Mouse (Mus musculus) liver, embryonic 16.5 days (tissue): ENCODE measurements around the gene Capg. TPM values are rescaled to one million over a fixed set of nuclear protein-coding genes. Genes with fewer than 3 reads are reported as not detected.
"Not testable (repeated sequence)": the region's sequence is repeated elsewhere in the genome, so short reads cannot be mapped to it uniquely, and the experiment has no call there.

Experiments used
- ATAC-seq: fragments of 200-750 bp; cut with Nextera tagmentation; 2 replicates; pipeline ENCODE4 v1.8.0; 2017; ENCODE audit warnings: low read depth, mild to moderate bottlenecking, moderate number of reproducible peaks, moderate library complexity
- H3K27ac ChIP-seq: fragments of 300-500 bp; sonication (generic); 2 replicates; pipeline ENCODE4 v1.5.1; 2014; ENCODE audit warnings: mild to moderate bottlenecking, low read length
- H3K27me3 ChIP-seq: fragments of 300-500 bp; sonication (generic); 2 replicates; pipeline ENCODE4 v1.6.1; 2014; ENCODE audit warnings: low read depth, low read length, mixed read lengths; ENCODE audit not compliant: control insufficient read depth, insufficient read depth
- H3K36me3 ChIP-seq: fragments of 300-500 bp; sonication (generic); 2 replicates; pipeline ENCODE4 v1.6.1; 2014; ENCODE audit warnings: mild to moderate bottlenecking; ENCODE audit not compliant: control insufficient read depth, insufficient read depth
- H3K4me1 ChIP-seq: fragments of 300-500 bp; sonication (generic); 2 replicates; pipeline ENCODE4 v1.6.1; 2014; ENCODE audit warnings: low read depth, low read length, mixed read lengths; ENCODE audit not compliant: control insufficient read depth
- H3K4me2 ChIP-seq: fragments of 300-500 bp; sonication (generic); 2 replicates; pipeline ENCODE4 v1.6.1; 2014; ENCODE audit warnings: low read depth, low read length, mixed read lengths
- H3K4me3 ChIP-seq: fragments of 300-500 bp; sonication (generic); 2 replicates; pipeline ENCODE4 v1.5.1; 2014; ENCODE audit warnings: low read depth, mild to moderate bottlenecking, low read length
- H3K9ac ChIP-seq: fragments of 300-500 bp; sonication (generic); 2 replicates; pipeline ENCODE4 v1.6.1; 2014; ENCODE audit warnings: low read depth, low read length
- H3K9me3 ChIP-seq: fragments of 300-500 bp; sonication (generic); replicated peaks from 2 replicates; pipeline ENCODE4 v1.6.1; 2016; ENCODE audit warnings: low read length; ENCODE audit not compliant: control insufficient read depth
- WGBS: fragments of 180-500 bp; shearing (Covaris S2); extraction: QIAGEN DNeasy Blood & Tissue Kit; methylation state at CpG from one replicate; pipeline ENCODE4 v1.1.7; 2014; ENCODE audit not compliant: insufficient replicate concordance; 5-methylcytosine and 5-hydroxymethylcytosine counted together
- polyA plus RNA-seq: library from polyadenylated mRNA; unstranded; fragments of >200 nt; fragmentation: Nextera tagmentation; extraction: Ambion mirVana; gene quantifications from 2 replicates; pipeline ENCODE4 v1.2.1, GENCODE M21; 2015

Capg gene
- polyA plus RNA-seq, 1 experiment from 2014 or later = 20.3 TPM

DNA sequence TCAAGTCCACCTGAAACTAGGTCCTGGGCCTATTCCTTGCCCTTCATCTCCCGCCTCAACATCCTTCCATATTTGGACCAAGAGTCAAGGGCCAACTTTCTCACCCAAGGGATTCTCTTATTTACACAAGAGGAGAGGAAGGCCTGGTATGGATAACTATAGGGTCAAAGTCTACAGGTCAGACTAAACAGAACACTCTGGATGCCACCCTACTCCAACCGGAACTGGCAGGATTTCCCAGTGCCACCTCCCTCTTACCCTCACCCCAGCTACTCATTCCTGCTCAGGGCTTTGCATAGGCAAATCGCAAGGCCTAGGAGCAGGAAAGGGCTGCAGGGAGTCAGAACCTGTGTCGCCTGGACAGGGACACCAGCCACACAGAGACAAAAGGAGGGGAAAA is 21.0 kb upstream of the Capg start:
- Histone ChIP-seq H3K36me3 (no peaks in the 10 kb centered on the region), H3K27me3 (no peaks in the 10 kb centered on the region), H3K4me1 (no peaks in the 10 kb centered on the region), H3K9me3 (no peaks in the 10 kb centered on the region), H3K4me3 (no peak overlapping the region), H3K27ac (no peak overlapping the region), H3K9ac (no peak overlapping the region), H3K4me2 (no peak overlapping the region)
- ATAC-seq = no peak
- 65% methylated on average over 4 of the region's 4 CpGs for WGBS

DNA sequence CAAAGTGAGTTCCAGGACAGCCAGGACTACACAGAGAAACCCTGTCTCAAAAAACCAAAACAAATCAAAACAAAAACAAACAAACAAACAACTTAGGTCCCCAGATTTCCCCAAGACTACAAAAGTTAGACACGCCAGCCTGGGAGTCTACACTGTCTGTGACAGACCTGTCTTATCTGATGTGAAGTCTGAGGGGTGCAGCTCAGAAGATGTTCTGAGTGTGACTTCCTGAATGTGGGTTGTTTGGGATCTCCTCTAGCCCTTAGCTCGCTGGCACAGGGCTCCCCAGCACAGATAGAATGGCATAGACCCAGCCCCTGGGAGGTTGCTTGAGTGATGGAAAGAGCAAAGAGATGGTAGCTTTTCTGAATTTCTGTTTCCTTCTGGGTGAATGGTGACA is 20.0 kb upstream of the Capg start:
- Histone ChIP-seq H3K4me3 (no peak overlapping the region), H3K9ac (no peak overlapping the region), H3K27me3 (no peaks in the 10 kb centered on the region), H3K9me3 (no peaks in the 10 kb centered on the region), H3K27ac (no peak overlapping the region), H3K4me1 (no peaks in the 10 kb centered on the region), H3K4me2 (no peak overlapping the region), H3K36me3 (no peaks in the 10 kb centered on the region)
- no peak for ATAC-seq
- 31% methylated on average over 2 of the region's 2 CpGs for WGBS

DNA sequence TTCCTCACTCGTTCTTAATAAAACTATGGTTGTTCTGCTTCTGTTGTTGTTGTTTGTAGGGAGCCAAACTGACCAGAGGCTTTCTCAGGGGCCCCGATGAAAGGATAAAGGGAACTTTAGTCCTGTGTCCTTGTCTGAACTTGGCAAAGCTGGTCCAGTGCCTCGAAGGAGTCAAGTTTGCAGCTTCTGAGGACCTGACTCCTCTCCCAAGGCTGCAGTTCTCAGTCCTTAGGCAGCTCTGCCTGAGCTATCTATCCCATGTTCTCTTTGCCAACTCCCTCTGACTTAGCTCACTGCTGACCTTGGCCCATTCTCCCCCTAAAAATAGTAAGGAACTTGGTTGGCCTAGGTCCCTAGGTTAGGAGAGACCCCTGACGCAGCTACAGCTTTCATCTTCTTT is 17.1 kb upstream of the Capg start:
- WGBS = 61% methylated on average over 4 of the region's 4 CpGs

GRCm38 (mm10) chr6:72528410-72529151 is 15.6 kb upstream of the Capg start:
- no peak overlapping the region for H3K9ac ChIP-seq
- H3K4me1 ChIP-seq = no peaks in the 10 kb centered on the region
- WGBS = 64% methylated on average over 10 of the region's 10 CpGs
- no peaks in the 10 kb centered on the region for H3K27me3 ChIP-seq
- no peak overlapping the region for H3K4me2 ChIP-seq
- H3K9me3 ChIP-seq = peaks cover 2% of the 10 kb centered on the region; the same call in 1 of the 2 replicates
- H3K27ac ChIP-seq = no peak overlapping the region
- H3K4me3 ChIP-seq = no peak overlapping the region
- no peaks in the 10 kb centered on the region for H3K36me3 ChIP-seq
- no peak for ATAC-seq

More for the DNA sequence above, 17.1 kb upstream of the Capg start:
- Histone ChIP-seq H3K4me3 (no peak overlapping the region), H3K27ac (no peak overlapping the region), H3K27me3 (no peaks in the 10 kb centered on the region), H3K36me3 (no peaks in the 10 kb centered on the region), H3K4me1 (no peaks in the 10 kb centered on the region), H3K9ac (no peak overlapping the region), H3K4me2 (no peak overlapping the region), H3K9me3 (peaks cover 2% of the 10 kb centered on the region; the same call in 1 of the 2 replicates)
- ATAC-seq = no peak

DNA sequence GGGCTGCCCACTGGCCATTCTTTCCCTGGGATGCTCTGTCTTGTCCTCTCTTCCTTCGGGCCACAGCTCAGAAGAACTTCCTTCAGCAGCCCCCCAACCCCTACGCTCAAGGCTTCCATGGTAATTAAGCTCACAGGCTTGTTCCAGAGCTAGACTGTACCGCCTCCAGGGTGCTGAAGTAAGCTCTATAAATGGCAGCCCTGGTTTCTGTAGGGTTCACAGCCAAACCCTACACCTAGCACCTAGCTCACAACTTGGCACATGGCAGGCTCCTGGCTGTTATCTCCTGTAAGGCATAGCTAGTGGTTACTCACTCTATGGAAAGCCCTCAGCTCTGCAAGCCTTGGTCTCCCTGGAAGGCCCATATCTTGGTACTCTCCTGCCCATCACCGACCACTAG is 11.6 kb upstream of the Capg start:
- no peak for ATAC-seq
- Histone ChIP-seq H3K9me3 (peaks cover 2% of the 10 kb centered on the region; the same call in 1 of the 2 replicates), H3K27me3 (no peaks in the 10 kb centered on the region), H3K4me3 (no peak overlapping the region), H3K9ac (no peak overlapping the region), H3K4me1 (peaks cover 3% of the 10 kb centered on the region), H3K27ac (no peak overlapping the region), H3K4me2 (no peak overlapping the region), H3K36me3 (no peaks in the 10 kb centered on the region)
- WGBS = 68% methylated on average over 4 of the region's 4 CpGs

DNA sequence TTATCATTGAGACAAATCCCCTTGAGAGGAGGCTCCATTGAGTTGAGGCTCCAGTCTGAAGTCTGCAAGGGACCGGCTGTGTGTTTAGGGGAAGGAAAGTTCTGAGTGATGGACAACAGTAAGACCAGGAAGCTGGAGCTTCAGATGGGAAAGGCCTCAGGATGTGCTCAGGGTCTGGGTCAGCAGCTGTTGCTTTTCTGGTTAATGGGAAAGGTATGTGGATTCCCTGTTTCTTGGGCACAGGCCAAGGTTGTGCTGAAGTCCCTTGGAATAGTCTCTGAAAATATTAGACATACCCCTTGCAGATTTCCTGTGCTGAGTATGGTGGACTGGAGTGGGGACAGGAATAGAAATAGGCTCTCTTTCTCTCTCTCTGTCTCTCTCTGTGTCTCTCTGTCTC is 10.6 kb upstream of the Capg start:
- WGBS = 56% methylated on average over 1 of the region's 1 CpGs
- ATAC-seq, H3K36me3 ChIP-seq, H3K4me3 ChIP-seq, H3K27ac ChIP-seq, H3K9ac ChIP-seq, H3K27me3 ChIP-seq, H3K4me1 ChIP-seq, H3K4me2 ChIP-seq, H3K9me3 ChIP-seq: not testable (repeated sequence)

- H3K27me3 ChIP-seq = no peaks in the 10 kb centered on the region
- no peak overlapping the region for H3K4me3 ChIP-seq
- H3K9me3 ChIP-seq = peaks cover 2% of the 10 kb centered on the region; the same call in 1 of the 2 replicates
- H3K4me2 ChIP-seq = no peak overlapping the region
- H3K36me3 ChIP-seq = no peaks in the 10 kb centered on the region
- H3K9ac ChIP-seq = no peak overlapping the region
- H3K4me1 ChIP-seq = peaks cover 6% of the 10 kb centered on the region
- no peak for ATAC-seq
- H3K27ac ChIP-seq = no peak overlapping the region
- WGBS = 42% methylated on average over 9 of the region's 9 CpGs
These were observed 10.0 kb upstream of the Capg start for GRCm38 (mm10) chr6:72534035-72534809.

GRCm38 (mm10) chr6:72535165-72535564 is 9.0 kb upstream of the Capg start:
- Histone ChIP-seq H3K27ac (0 out of 2 replicates have a peak overlapping the region, but pooled peaks have one; percentile 25), H3K9me3 (no peaks in the 10 kb centered on the region), H3K4me3 (no peak overlapping the region), H3K36me3 (no peaks in the 10 kb centered on the region), H3K4me1 (peaks cover 6% of the 10 kb centered on the region), H3K27me3 (no peaks in the 10 kb centered on the region), H3K4me2 (peak overlapping the region; percentile 43; the same call in 1 of the 2 replicates), H3K9ac (peak overlapping the region; percentile 34)
- WGBS = 1% methylated on average over 9 of the region's 9 CpGs
- no peak for ATAC-seq

- Histone ChIP-seq H3K4me2 (peak overlapping the region; percentile 57), H3K27me3 (no peaks in the 10 kb centered on the region), H3K36me3 (no peaks in the 10 kb centered on the region), H3K9ac (peak overlapping the region; percentile 47), H3K4me3 (peak overlapping the region; percentile 62), H3K9me3 (no peaks in the 10 kb centered on the region), H3K27ac (no peak overlapping the region), H3K4me1 (peaks cover 6% of the 10 kb centered on the region)
- WGBS = 49% methylated on average over 10 of the region's 10 CpGs
- no peak for ATAC-seq
These were observed 6.1 kb upstream of the Capg start for GRCm38 (mm10) chr6:72537998-72538500.
